Mouse (Mus musculus) limb, embryonic 12.5 days (tissue): ENCODE data around the gene Klk1b4. TPM values are rescaled to one million over a fixed set of nuclear protein-coding genes. Genes with fewer than 3 reads are reported as not detected.
"Not testable (repeated sequence)": the region's sequence is repeated elsewhere in the genome, so short reads cannot be mapped to it uniquely, and the experiment has no call there.

Experiments used
- ATAC-seq: fragments of 200-750 bp; cut with Nextera tagmentation; 2 replicates; pipeline ENCODE4 v1.8.0; 2017; ENCODE audit warnings: low read depth, moderate TSS enrichment; ENCODE audit not compliant: insufficient number of reproducible peaks, insufficient read depth, low FRiP score, low TSS enrichment
- H3K27ac ChIP-seq: fragments of 300-500 bp; sonication (generic); 2 replicates; pipeline ENCODE4 v1.5.1; 2016; ENCODE audit warnings: mild to moderate bottlenecking, moderate library complexity
- H3K27me3 ChIP-seq: fragments of 300-500 bp; sonication (generic); 2 replicates; pipeline ENCODE4 v1.6.1; 2016; ENCODE audit warnings: mild to moderate bottlenecking, moderate library complexity
- H3K36me3 ChIP-seq: fragments of 300-500 bp; sonication (generic); 2 replicates; pipeline ENCODE4 v1.6.1; 2016; ENCODE audit warnings: mild to moderate bottlenecking, moderate library complexity
- H3K4me1 ChIP-seq: fragments of 300-500 bp; sonication (generic); replicated peaks from 2 replicates; pipeline ENCODE4 v1.6.1; 2016
- H3K4me2 ChIP-seq: fragments of 300-500 bp; sonication (generic); 2 replicates; pipeline ENCODE4 v1.6.1; 2016; ENCODE audit warnings: mild to moderate bottlenecking, moderate library complexity
- H3K4me3 ChIP-seq: fragments of 300-500 bp; sonication (generic); replicated peaks from 2 replicates; pipeline ENCODE4 v1.5.1; 2016; ENCODE audit warnings: mild to moderate bottlenecking
- H3K9ac ChIP-seq: fragments of 300-500 bp; sonication (generic); replicated peaks from 2 replicates; pipeline ENCODE4 v1.6.1; 2016; ENCODE audit warnings: mild to moderate bottlenecking, moderate library complexity
- H3K9me3 ChIP-seq: fragments of 300-500 bp; sonication (generic); 2 replicates; pipeline ENCODE4 v1.6.1; 2016; ENCODE audit warnings: mild to moderate bottlenecking, moderate library complexity
- WGBS: fragments of 180-500 bp; shearing (Covaris S2); methylation state at CpG from one replicate; pipeline ENCODE4 v1.1.7; 2016; 5-methylcytosine and 5-hydroxymethylcytosine counted together
- polyA plus RNA-seq: library from polyadenylated mRNA; unstranded; fragments of >200 nt; fragmentation: Nextera tagmentation; extraction: Ambion mirVana; gene quantifications from 2 replicates; pipeline ENCODE4 v1.2.1, GENCODE M21; 2016

Gene Klk1b4
- not detected in 2 replicates for polyA plus RNA-seq

- ATAC-seq, H3K27me3 ChIP-seq, H3K4me2 ChIP-seq, H3K36me3 ChIP-seq, H3K4me3 ChIP-seq, H3K4me1 ChIP-seq, H3K9me3 ChIP-seq, H3K27ac ChIP-seq, H3K9ac ChIP-seq: not testable (repeated sequence)
- 51% methylated on average over 3 of the region's 3 CpGs for WGBS
Measured at GRCm38 (mm10) chr7:44207135-44207534, at the start of gene Klk1b4. Klk1b4 (plus strand) TSS chr7:44207435.

GRCm38 (mm10) chr7:44179299-44180045 is 27.8 kb upstream of the Klk1b4 start:
- Histone ChIP-seq H3K27ac (no peak overlapping the region), H3K4me1 (no peaks in the 10 kb centered on the region), H3K9ac (no peak overlapping the region), H3K4me2 (no peak overlapping the region), H3K4me3 (no peak overlapping the region), H3K36me3 (no peaks in the 10 kb centered on the region), H3K9me3 (no peaks in the 10 kb centered on the region), H3K27me3 (no peaks in the 10 kb centered on the region)
- ATAC-seq: no peak
- 66% methylated on average over 9 of the region's 9 CpGs for WGBS

- not testable (repeated sequence) for H3K4me3 ChIP-seq, H3K27me3 ChIP-seq, H3K4me2 ChIP-seq, ATAC-seq, H3K4me1 ChIP-seq, H3K9ac ChIP-seq, H3K27ac ChIP-seq, H3K36me3 ChIP-seq, H3K9me3 ChIP-seq
- 54% methylated on average over 8 of the region's 8 CpGs for WGBS
Measured at GRCm38 (mm10) chr7:44186516-44186915, 20.7 kb upstream of the Klk1b4 start.

GRCm38 (mm10) chr7:44187936-44188335 is 19.3 kb upstream of the Klk1b4 start, which contains the start of gene Klk1b24:
Klk1b24 (plus strand) TSS chr7:44188236.
- not testable (repeated sequence) for ATAC-seq, H3K4me2 ChIP-seq, H3K9ac ChIP-seq, H3K9me3 ChIP-seq, H3K27ac ChIP-seq, H3K4me1 ChIP-seq, H3K27me3 ChIP-seq, H3K36me3 ChIP-seq, H3K4me3 ChIP-seq

GRCm38 (mm10) chr7:44193466-44193865 is 13.8 kb upstream of the Klk1b4 start:
- not testable (repeated sequence) for H3K27me3 ChIP-seq, H3K4me1 ChIP-seq, H3K9me3 ChIP-seq, H3K36me3 ChIP-seq, H3K27ac ChIP-seq, H3K4me2 ChIP-seq, H3K4me3 ChIP-seq, H3K9ac ChIP-seq, ATAC-seq
- 81% methylated on average over 1 of the region's 1 CpGs for WGBS

GRCm38 (mm10) chr7:44197891-44198290 is 9.3 kb upstream of the Klk1b4 start, which contains the start of gene Klk1b3:
Klk1b3 (plus strand) TSS chr7:44198191.
- Histone ChIP-seq H3K4me1 (no peaks in the 10 kb centered on the region), H3K36me3 (no peaks in the 10 kb centered on the region), H3K27ac (no peak within 1 kb of the TSS), H3K4me3 (no peak within 1 kb of the TSS), H3K4me2 (no peak within 1 kb of the TSS), H3K9me3 (no peaks in the 10 kb centered on the region), H3K9ac (no peak within 1 kb of the TSS), H3K27me3 (no peaks in the 10 kb centered on the region)
- no peak for ATAC-seq
- 60% methylated on average over 3 of the region's 3 CpGs for WGBS

GRCm38 (mm10) chr7:44208307-44208706 is 1.1 kb downstream of the Klk1b4 start:
- Histone ChIP-seq H3K4me3 (no peak overlapping the region), H3K9me3 (no peaks in the 10 kb centered on the region), H3K9ac (no peak overlapping the region), H3K36me3 (no peaks in the 10 kb centered on the region), H3K4me1 (no peaks in the 10 kb centered on the region), H3K27me3 (no peaks in the 10 kb centered on the region), H3K27ac (no peak overlapping the region), H3K4me2 (no peak overlapping the region)
- ATAC-seq: no peak
- WGBS: 86% methylated on average over 3 of the region's 3 CpGs

GRCm38 (mm10) chr7:44215645-44216044 is 8.4 kb downstream of the Klk1b4 start, which contains the start of gene Klk1b5:
Klk1b5 (plus strand) TSS chr7:44215945.
- no peaks in the 10 kb centered on the region for H3K36me3 ChIP-seq
- H3K27ac ChIP-seq: no peak within 1 kb of the TSS
- H3K27me3 ChIP-seq: 0 out of 2 replicates have a peak, but pooled peaks cover 11% of the 10 kb centered on the region
- no peaks in the 10 kb centered on the region for H3K4me1 ChIP-seq
- H3K9me3 ChIP-seq: no peaks in the 10 kb centered on the region
- WGBS: 87% methylated on average over 1 of the region's 1 CpGs
- no peak within 1 kb of the TSS for H3K9ac ChIP-seq
- no peak within 1 kb of the TSS for H3K4me3 ChIP-seq
- no peak for ATAC-seq
- H3K4me2 ChIP-seq: no peak within 1 kb of the TSS

- ATAC-seq, H3K9me3 ChIP-seq, H3K9ac ChIP-seq, H3K36me3 ChIP-seq, H3K27ac ChIP-seq, H3K4me2 ChIP-seq, H3K27me3 ChIP-seq, H3K4me3 ChIP-seq, H3K4me1 ChIP-seq: not testable (repeated sequence)
- 67% methylated on average over 9 of the region's 10 CpGs for WGBS
Measured at GRCm38 (mm10) chr7:44221601-44222000, 14.4 kb downstream of the Klk1b4 start.

GRCm38 (mm10) chr7:44222335-44222734 is 15.1 kb downstream of the Klk1b4 start:
- not testable (repeated sequence) for H3K9me3 ChIP-seq, H3K4me3 ChIP-seq, H3K36me3 ChIP-seq, H3K27ac ChIP-seq, H3K4me1 ChIP-seq, ATAC-seq, H3K4me2 ChIP-seq, H3K27me3 ChIP-seq, H3K9ac ChIP-seq
- 79% methylated on average over 6 of the region's 6 CpGs for WGBS

- no peak within 1 kb of the TSS for H3K4me2 ChIP-seq
- 57% methylated on average over 1 of the region's 1 CpGs for WGBS
- H3K36me3 ChIP-seq: no peaks in the 10 kb centered on the region
- H3K4me1 ChIP-seq: no peaks in the 10 kb centered on the region
- no peak for ATAC-seq
- H3K9me3 ChIP-seq: no peaks in the 10 kb centered on the region
- no peak within 1 kb of the TSS for H3K9ac ChIP-seq
- no peak within 1 kb of the TSS for H3K27ac ChIP-seq
- 0 out of 2 replicates have a peak, but pooled peaks cover 2% of the 10 kb centered on the region for H3K27me3 ChIP-seq
- no peak within 1 kb of the TSS for H3K4me3 ChIP-seq
Measured at GRCm38 (mm10) chr7:44225076-44225475, 17.8 kb downstream of the Klk1b4 start, which contains the start of gene Klk1. Klk1 (plus strand) TSS chr7:44225360.

- 73% methylated on average over 3 of the region's 3 CpGs for WGBS
- ATAC-seq: no peak
Measured at GRCm38 (mm10) chr7:44235909-44236308, 28.7 kb downstream of the Klk1b4 start, which contains the start of gene Gm36864. Gm36864 (plus strand) TSS chr7:44236177.

More at GRCm38 (mm10) chr7:44235909-44236308, 28.7 kb downstream of the Klk1b4 start, which contains the start of gene Gm36864:
- Histone ChIP-seq H3K36me3 (no peaks in the 10 kb centered on the region), H3K4me2 (no peak within 1 kb of the TSS), H3K9me3 (no peaks in the 10 kb centered on the region), H3K9ac (no peak within 1 kb of the TSS), H3K27ac (no peak within 1 kb of the TSS), H3K4me3 (no peak within 1 kb of the TSS), H3K27me3 (peaks cover 4% of the 10 kb centered on the region; the same call in 1 of the 2 replicates), H3K4me1 (no peaks in the 10 kb centered on the region)
